Mouse (Mus musculus) retina, postnatal 7 days (tissue): ENCODE measurements at regions not wholly inside any gene's neighbourhood (a gene's known extent, or its start where the extent isn't known, plus 50 kb on each side); places are given as distances from the start of the nearest gene placed in this dataset.
A peak's percentile ranks its signal among the peaks of the same experiment; 100 is the strongest.

Source experiments
- DNase-seq: peaks from one replicate; pipeline ENCODE4 v3.0.0-alpha.2; 2012; ENCODE audit warnings: low read depth, low spot score

DNA sequence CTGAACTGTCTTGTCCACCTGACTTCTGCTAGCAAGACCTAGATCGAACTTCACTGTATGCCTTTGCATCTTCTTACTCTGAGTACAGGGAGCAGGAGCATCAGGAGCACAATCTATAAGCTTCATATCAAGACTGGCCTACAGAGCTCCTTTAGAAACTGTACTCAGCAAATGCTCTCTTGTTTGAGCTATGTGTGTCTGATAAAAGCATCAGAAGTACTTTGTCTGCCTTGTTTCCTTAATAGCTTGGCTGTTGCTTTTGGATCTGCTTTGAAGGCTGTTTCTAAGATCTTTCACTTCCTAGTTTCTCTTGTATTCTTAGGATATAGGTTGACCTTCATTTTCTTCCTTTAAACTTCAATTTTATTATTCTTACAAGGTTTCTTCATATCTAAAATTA is 175.3 kb upstream of the Cypt12 start:
- DNase-seq, result no peak

DNA sequence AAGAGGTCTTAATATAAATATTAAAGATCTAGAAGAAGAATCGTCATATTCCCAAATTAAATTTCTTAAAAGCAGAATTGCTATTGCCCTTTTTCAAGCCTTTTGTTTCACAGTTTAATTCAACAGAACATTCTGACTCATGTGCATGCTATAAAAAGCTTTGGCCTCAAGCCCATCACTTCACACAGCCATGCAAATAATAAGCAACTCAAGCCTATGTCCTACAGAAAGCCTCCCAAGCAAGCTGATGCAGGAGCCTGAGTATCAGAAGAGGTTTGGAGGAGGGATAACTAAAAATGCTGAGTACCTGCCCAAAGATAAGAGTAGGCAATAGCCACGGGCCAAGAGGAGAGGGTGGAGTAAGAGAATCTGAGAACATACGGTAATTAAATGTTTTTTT is 169.1 kb upstream of the Cypt12 start:
- no peak for DNase-seq

DNA sequence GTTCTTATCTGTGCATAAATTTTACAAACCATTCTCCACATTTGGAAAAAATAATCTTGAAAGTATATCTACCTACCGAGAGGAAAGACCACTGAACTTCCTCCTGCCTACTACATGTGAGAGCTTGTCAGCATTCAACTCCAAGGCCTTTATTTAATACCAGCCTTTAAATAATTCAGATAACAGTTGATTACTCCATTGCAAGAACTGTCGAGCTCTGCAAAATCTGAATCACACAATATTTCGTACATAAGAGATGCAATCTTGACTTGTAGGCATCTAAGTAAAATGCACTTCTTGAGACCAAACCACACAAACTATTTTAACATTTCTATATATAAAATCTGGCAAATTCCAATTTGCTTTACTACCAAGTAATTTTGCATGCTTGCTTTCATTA is 164.1 kb upstream of the Cypt12 start:
- DNase-seq, result no peak

DNA sequence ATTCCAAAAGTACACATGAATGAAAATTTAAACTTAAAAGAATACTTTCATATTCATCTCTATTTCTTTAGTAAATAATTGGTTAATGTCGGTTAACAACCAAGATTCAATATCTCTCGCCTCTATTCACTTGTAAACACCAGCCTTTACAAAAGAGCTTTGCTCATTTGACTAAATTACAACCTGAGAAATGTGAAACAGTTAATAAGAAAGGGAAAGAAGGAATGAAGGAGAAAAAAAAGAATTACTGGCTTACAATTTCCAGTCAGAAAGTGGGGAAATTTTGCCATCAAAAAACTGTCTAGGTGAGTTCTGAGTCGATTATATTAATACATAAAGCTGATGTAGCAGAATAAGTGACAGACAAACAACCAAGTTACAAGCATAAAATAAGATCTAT is 163.6 kb upstream of the Cypt12 start:
- DNase-seq, result no peak

DNA sequence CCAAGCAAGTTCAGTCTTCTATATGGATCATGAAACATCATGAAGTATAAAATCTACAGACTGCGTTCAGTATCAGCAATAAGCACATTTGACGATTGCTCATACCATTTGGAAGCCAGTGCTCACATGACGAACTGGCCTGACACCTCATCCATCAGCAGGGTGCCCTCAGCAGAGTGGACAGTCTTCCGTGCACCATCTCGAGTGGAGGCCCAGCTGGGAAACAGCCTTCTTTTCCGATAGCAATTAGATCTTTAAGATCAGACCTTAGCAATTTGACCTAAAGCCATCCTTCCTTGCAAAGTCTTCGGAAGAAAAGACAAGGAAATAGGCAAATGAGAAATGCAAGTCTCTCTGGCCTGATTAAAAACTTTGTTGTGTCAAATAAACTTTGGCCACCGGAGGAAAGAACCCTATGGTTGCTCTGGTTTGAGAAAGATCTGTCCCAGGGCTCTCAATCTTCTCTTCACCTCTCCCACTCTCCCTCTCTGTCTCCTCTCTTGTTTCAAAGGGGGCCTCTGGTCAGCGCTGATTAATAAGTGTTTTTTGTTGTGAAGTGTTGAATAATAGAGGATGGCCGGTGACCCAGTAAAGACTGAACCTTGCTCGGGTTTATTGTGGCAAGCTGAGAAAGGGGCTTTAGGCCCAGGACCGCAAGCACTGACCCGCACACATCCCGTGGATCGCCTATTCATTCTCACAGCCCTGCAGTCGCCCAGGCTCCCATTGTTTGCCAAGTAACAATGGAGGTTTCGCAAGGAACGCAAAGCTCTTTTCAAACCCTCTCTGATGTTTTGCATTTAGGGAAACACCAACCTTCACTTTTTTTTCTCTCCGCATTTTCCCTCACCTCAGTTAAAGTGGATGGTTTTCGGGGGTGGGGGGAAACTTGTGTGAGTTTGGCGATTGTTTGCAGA is 162.8 kb upstream of the Cypt12 start:
- DNase-seq, result no peak

DNA sequence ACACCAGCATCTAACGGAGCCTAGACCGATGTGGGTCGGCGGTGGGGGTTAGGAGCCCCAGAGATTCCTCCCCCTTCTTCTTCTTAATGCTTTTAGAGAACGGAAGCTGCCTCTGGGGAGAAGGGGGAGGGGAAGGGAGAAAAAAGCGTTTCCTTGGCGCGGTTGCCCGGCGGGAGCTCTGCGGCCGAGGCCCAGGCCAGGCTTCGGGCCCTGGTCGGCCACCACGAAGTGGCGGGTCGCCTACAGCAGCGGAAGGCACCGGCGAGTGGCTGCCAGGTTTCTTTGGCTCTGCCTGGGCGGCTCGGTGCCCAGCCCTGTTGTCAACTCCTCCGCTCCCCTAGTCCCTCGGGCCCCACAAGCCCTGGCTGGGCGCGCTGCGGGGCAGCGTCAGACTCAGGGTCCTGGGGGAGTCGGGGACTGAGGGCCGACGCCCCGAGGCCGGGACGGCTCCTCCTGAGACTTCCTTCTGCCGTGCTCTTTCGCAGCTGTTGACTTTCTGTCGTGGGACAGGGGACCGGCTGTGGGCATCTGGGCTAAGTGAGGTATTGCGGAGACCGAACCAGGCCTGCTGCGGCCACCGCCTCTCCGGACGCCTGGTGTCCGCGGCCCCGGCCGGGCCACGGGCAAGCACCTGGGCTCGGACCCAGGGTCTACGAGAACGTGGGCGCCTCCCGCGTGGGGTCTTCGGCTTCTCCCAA is 162.0 kb upstream of the Cypt12 start:
- no peak for DNase-seq

DNA sequence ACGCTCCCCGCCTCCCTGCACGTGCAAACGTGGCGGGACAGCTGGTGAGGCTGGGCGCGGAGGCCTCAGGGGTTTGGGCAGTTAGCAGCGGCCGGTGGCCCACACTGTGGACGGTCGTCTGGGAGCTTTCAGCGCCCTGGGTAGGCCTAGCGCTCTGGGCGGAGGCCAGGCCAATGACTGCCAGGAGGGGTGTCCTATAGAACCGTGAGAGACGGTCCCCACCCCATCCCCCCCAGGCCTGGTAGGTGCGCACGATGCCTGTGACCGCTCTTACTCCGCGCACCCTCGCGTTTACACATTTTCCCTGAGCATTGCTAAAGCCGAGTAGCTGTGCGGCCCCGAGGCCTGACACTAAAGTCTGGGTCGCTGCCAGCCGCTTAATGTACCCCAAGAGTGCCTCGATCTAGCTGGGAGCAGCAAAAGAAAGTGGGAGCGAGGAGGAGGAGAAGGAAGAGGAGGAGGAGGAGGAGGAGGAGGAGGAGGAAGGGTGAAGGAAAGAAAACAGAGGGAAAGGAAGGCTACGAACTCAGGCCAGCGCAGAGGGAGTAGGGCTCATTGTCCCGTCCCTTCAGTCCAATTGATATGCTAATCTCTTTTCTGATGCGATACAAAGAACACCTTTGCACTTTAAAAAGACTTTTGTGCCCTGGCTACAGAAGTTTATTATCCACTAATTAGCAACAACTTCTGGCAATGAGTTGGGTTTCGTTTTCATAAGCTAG is 161.3 kb upstream of the Cypt12 start:
- DNase-seq, result no peak

DNA sequence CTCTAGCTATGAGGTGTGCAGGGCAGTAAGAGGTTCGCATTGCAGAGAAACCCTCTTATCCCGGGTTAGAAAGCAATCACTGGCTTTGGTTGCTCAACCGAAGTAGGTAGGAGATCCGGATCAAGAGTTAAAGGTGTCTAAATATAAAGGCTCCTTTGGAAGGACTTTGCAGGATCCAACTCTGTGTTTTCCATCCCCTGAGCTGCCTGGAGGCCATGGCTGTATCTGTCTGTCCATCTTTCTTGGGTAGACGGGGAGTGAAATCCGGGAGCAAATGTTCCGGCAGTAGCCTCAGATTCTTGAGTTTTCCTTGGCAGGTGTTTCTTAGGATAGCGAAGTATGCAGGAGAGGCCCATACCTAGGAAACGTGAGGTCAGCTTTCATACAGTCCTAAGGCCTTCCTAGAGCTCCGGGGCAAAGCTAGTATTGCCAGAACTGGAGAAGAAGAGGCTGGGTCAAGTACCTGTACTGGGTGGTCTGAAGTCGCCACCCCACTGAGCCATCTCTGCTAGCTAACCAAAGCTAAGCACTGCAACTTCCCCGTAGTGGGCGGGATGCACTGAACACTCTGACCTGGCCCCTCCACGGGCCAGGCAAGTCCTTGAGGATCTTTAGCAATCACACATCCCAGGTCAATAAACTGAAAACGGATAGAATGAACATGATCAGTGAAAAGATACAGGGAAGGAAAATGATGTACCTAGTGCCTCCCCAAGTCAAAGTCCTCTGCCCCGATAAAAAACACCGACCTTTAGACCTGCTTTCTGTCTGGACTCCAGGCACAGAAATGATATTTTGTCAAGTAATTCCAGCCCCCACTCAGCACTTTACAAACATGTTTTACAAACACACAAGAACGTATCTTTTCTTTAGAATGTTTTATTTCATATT is 160.5 kb upstream of the Cypt12 start:
- DNase-seq, result no peak

DNA sequence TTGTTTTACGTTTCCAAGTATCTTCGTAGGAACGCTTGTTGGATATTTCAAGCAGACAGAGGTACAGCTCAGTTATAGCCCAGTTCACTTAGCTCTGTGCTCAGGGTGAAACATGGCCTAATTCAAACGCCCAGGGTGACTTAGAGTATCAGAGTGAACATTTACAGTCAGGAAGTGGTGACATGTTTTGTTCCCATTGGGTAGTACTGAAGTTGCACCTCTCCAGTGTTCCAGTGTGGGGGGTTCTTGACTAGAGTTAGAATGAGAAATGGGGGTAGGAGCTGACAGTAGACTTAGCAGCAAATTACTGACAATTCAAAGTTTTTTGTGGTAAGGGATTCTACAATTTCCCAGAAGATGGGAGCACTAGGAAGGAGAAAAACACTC is 159.9 kb upstream of the Cypt12 start:
- DNase-seq, result no peak

DNA sequence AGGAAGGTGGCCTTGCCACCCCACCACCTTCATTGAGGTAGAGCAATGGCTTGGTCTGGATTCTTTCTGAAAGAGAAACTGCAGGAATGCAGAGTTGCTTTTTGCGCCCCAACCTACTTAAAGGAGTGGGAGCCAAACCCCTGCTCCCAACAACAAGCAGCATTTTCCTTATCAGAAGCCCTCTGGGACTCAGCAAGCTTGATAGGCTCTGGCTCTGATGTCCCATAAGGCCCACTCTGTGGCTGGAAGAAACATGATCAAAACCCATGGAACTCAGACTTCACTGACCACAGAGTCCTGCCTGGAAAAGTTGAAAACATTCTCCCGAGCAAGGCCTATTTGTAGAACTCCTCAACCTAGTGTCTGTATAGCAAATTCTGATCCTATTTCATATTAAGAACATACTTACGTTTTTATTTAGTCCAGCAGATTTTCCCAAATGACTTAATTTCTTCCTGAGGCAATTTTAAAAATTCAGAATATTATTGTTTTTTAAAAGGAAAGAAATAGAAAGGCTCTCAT is 159.4 kb upstream of the Cypt12 start:
- no peak for DNase-seq

DNA sequence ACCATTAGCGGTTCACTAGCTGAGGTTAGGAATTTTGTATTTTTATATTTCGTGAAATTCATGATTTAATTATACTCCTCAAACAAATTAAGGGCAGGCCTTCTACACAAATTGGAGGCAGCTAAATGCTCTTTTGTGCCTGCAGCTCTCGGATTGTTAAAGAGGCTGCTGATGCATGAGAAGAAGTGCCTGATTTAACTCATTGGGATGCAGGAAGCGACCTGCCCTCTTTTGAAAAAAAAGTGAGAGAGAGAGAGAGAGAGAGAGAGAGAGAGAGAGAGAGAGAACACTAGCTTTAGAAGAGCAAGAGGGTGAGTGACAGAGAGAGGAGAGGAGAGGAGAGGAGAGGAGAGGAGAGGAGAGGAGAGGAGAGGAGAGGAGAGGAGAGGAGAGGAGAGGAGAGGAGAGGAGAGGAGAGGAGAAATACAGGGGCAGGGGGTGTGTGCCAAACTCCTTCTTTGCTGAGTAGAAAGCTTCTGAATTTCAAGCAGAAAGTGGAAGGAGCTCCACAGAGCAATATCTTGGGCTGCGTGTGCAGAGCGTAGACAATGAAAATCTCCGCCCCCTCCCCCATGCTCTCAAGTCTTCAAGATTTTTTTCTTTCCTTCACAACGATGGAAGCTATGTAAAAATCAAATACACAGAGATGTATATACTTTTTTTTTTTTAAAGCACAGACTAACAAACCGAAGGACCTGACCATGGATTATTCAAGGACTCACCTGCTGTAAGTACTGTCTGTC is 158.6 kb upstream of the Cypt12 start:
- DNase-seq, result no peak

DNA sequence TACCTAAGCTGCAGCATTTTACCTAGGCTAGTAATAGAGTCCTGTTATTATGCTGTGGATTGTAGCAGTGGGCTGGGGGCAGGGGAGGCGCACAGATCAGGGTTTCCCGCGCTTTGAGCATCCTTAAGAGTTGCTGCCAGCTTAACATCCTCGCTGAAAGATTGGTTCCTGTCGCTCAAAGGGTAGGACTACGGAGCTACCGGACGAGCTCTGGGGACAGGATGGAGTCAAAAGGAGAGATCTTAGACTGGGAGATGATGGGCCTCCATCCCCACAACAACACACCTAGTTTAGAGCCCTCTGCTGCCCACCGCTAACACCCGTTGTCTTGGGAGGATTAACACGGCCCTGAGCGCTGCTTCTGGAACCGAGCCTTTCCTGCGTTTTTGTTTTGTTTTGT is 157.9 kb upstream of the Cypt12 start:
- no peak for DNase-seq

DNA sequence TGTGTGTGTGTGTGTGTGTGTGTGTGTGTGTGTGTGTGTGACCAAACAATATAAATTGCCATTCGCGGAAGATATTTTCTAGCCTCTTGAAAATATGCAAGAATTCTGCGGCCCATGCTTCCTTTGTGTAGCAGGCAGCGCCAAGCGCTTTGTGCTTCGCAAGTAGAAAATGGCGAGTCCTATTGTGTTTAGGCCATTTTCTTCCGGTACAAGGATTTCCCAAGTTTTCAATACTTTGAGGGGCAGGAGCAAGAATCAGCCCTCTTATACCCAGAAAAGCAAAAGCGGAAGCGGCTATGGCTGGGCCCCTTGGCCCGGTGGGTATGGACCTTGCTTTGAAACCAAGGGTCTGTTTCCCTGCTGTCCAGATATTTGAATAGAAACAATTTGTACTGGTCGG is 157.4 kb upstream of the Cypt12 start:
- no peak for DNase-seq

DNA sequence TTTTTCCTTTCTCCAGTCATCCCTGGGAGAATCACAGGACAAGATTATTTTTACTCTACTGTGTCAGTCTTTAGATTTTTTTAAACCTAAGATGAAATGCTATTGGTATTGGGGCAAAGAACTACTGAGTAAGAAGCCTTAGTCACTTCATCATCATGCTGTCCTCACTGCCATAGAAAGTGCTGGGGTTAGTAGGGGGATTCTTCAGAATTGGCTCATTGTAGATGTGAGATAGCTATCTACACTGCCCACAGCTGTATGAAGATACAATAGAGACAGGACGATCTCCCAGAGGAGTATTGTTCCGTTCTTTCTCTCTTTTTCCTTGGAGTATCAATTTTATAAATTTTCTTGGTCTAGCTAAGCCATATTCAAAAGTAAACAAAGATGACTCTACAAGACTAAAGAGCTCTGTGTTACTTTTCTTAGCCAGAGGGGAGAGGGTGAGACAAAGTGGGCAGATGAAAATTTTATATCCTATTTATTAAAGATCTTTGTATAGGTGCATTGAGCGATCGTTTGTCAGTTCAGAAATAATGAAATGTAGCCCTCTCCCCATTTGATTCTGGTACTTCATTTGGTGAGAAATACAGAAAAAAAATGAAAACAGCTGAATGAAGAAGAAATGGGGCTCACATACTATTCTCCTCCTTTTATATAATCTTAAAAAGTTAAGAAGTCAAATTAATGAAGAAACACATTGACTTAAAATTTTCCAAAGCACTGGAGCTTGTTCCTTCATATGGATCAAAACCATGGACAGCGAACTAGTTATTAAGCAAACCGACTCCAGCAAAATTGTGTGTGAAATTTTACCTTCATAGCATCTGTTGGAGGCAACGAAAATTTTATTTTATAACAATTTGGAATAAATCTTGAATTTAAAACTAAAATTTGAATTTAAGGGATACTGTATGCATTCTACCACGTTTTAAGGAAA is 156.6 kb upstream of the Cypt12 start:
- no peak for DNase-seq

DNA sequence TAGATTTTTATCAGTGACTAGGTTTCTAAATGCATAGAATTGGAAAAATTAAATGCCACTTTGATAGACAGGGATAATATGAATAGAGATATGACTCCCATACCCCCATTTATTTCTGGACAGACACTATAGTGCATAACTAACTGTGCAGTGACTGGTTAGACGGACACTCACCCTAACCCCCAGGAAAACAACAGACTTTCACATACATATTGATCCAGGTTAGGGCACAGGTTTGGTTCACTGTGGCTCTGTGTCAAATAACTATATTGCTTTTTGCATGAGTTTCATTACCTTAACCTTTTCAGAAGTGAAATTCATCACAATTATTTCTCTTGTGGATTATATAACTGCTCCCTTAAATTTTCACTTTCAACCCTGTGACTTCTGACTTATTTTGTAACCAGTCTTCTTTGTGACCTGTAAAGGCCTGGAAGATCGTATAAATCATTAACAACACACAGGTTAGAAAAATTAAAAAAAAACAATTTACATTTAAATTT is 155.6 kb upstream of the Cypt12 start:
- no peak for DNase-seq

DNA sequence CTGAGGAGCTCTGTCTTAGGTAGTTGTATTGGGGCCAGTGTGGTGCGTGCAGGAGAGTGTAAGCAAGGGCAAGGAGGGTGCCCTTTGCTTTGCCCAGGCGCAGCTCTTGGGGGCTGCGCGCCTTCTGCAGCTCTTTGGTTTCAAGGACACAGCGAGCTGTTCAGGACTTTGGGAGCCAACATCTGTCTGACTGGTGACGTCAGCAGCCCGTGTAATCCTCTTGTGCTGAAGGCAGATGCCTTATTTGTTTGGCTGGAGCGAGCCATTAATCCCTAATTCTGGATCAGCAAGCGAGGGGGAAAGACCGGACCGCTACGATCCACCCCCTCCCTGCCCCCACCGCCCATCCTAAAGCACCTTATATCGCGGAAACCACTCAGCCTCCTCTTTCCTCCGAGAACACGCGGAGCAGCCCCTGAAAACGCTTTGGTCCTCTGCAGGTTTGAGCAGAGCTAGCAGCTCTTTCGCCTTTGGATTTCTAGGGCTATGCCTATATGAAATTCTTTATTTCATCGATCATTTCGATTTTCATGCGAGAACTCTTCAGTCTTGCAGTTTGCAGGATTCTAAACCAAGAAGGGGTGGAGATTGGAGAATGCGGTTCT is 154.5 kb upstream of the Cypt12 start:
- DNase-seq, result peak; percentile 93

DNA sequence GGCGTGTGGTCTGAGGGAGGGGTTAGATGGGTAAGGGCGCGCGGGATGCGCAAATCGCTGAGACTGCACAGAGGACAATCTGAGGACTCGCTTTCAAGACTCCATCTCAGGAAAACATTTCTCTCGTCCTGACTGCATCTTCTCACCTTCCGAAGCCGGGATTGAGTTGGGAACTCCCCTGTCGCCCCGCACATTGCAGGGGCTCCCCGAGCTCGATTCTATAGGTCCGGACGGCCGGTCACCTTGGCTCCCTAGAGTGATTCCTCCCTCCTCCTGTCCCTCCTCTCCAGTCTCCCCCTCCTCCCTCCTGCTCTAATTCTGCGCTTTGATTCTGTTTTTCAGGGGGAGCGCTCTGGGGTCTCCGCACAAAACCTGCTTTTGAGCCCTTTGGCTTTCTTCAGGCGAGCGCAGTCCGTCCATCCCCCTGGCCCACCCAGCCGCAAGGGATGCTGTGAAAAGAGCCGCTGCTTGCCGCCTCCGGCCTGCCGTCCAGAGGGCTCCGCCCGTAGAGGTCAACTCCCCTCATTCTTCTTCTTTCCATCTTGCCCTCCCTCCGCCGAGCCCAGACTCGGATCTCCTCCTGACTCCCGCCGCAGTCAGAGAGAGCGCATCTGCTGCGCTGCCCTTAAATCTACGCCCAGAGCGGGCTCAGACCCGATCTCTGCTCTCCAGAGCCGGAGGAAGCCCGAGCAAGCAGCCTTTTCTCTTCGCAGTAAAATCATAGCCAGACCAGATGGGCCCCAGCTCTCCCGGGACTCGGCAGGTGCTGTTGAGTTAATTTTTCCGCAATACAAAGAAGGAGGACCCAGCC is 153.8 kb upstream of the Cypt12 start:
- DNase-seq, result no peak
